Mouse (Mus musculus): ENCODE data around the gene Ccdc58. TPM values are rescaled to one million over a fixed set of nuclear protein-coding genes. Genes with fewer than 3 reads are reported as not detected.

Ccdc58 gene
- total RNA-seq, 1 experiment from 2014 or later: 51.9 TPM

Other genes starting within 250 kb of the Ccdc58 start
- gene Parp14, start 200.1 kb upstream of the Ccdc58 start, total RNA-seq (2017): 87.9 and 94.6 TPM in 2 replicates
- 99.3 and 100 TPM in 2 replicates for gene Parp9, start 133.2 kb upstream of the Ccdc58 start, total RNA-seq (2017)
- gene Dtx3l, start 132.5 kb upstream of the Ccdc58 start, total RNA-seq (2017): 45.9 and 56.1 TPM in 2 replicates
- 49.1 and 50.2 TPM in 2 replicates for gene Kpna1, start 92.9 kb upstream of the Ccdc58 start, total RNA-seq (2017)
- 23.2 and 24.2 TPM in 2 replicates for gene Wdr5b, start 30.5 kb upstream of the Ccdc58 start, total RNA-seq (2017)
- gene Fam162a, start 91 bp upstream of the Ccdc58 start, total RNA-seq (2017): 23.6 and 25.7 TPM in 2 replicates
- gene Csta1, start 59.6 kb downstream of the Ccdc58 start, total RNA-seq (2017): 1.2 and 1.3 TPM in 2 replicates
- 247 and 256 TPM in 2 replicates for gene Stfa2l1, start 85.1 kb downstream of the Ccdc58 start, total RNA-seq (2017)
- 190 and 204 TPM in 2 replicates for gene Gm5483, start 112.5 kb downstream of the Ccdc58 start, total RNA-seq (2017)
- 2.7 TPM in 1 of 2 replicates, not detected in the other for gene Gm5416, start 138.7 kb downstream of the Ccdc58 start, total RNA-seq (2017)
- 3.3 TPM in 1 of 2 replicates, not detected in the other for gene 2010005H15Rik, start 149.8 kb downstream of the Ccdc58 start, total RNA-seq (2017)
- gene Stfa1, start 205.3 kb downstream of the Ccdc58 start, total RNA-seq (2017): 15.6 and 16.3 TPM in 2 replicates

Measured in neutrophil, adult 5-6 weeks (primary cell).